Mouse (Mus musculus) MEL (cell line): ENCODE measurements at regions not wholly inside any gene's neighbourhood (a gene's known extent, or its start where the extent isn't known, plus 50 kb on each side); places are given as distances from the start of the nearest gene placed in this dataset.

Experiments
- DNase-seq: peaks from one replicate; pipeline ENCODE4 v3.0.0; 2011; ENCODE audit warnings: low read depth, low spot score
- H3K27ac ChIP-seq: 2 replicates; pipeline ENCODE4 v1.5.1; 2012; ENCODE audit warnings: low read depth, mild to moderate bottlenecking, control low read depth, low read length, moderate library complexity; ENCODE audit not compliant: control insufficient read depth
- H3K27me3 ChIP-seq, 2 experiments: fragments of 150-350 bp in 1 of 2; sonication (generic) in 1 of 2; 2 replicates each; pipeline ENCODE4 v1.6.1; 2012; ENCODE audit warnings: low read length in 2 of 2, mild to moderate bottlenecking in 2 of 2, improper control_type of control experiment in 1 of 2, moderate library complexity in 1 of 2; ENCODE audit not compliant: insufficient read depth in 2 of 2, control insufficient read depth in 1 of 2
- H3K36me3 ChIP-seq, 2 experiments: 2 replicates each; pipeline ENCODE4 v1.6.1; 2012 to 2014; ENCODE audit warnings: low read length in 2 of 2, improper control_type of control experiment in 1 of 2, inconsistent platforms in 1 of 2, mild to moderate bottlenecking in 1 of 2; ENCODE audit not compliant: insufficient read depth in 2 of 2, control insufficient read depth in 1 of 2
- H3K4me1 ChIP-seq, 2 experiments: fragments of 150-350 bp in 1 of 2; sonication (generic) in 1 of 2; 2 replicates each; pipeline ENCODE4 v1.6.1; 2012; ENCODE audit warnings: low read length in 2 of 2, improper control_type of control experiment in 1 of 2, mild to moderate bottlenecking in 1 of 2; ENCODE audit not compliant: insufficient read depth in 2 of 2, control insufficient read depth in 1 of 2
- H3K4me3 ChIP-seq, 2 experiments: fragments of 150-350 bp in 1 of 2; sonication (generic) in 1 of 2; 2 replicates each; pipeline ENCODE4 v1.5.1; 2012; ENCODE audit warnings: low read depth in 2 of 2, low read length in 2 of 2, mild to moderate bottlenecking in 2 of 2, moderate library complexity in 2 of 2, control low read depth in 1 of 2, improper control_type of control experiment in 1 of 2; ENCODE audit not compliant: control insufficient read depth in 1 of 2, insufficient read depth in 1 of 2
- H3K79me2 ChIP-seq: 2 replicates; pipeline ENCODE4 v1.6.1; 2012; ENCODE audit warnings: mild to moderate bottlenecking, low read length, moderate library complexity; ENCODE audit not compliant: control insufficient read depth, poor library complexity, insufficient read depth
- H3K9ac ChIP-seq: 2 replicates; pipeline ENCODE4 v1.6.1; 2012; ENCODE audit warnings: low read depth, mild to moderate bottlenecking, control low read depth, low read length, moderate library complexity; ENCODE audit not compliant: control insufficient read depth, poor library complexity, severe bottlenecking
- H3K9me3 ChIP-seq: fragments of 150-350 bp; sonication (generic); replicated peaks from 2 replicates; pipeline ENCODE4 v1.6.1; 2012; ENCODE audit warnings: mild to moderate bottlenecking, low read length, improper control_type of control experiment, moderate library complexity; ENCODE audit not compliant: insufficient read depth
- ETS1 ChIP-seq: IDR thresholded peaks from 2 replicates; pipeline ENCODE4 v1.6.1; 2012; ENCODE audit warnings: low read depth, mild to moderate bottlenecking, inconsistent platforms, low read length, improper control_type of control experiment, moderate library complexity
- GATA1 ChIP-seq: IDR thresholded peaks from 2 replicates; pipeline ENCODE4 v1.6.1; 2011; ENCODE audit warnings: low read depth, low read length, improper control_type of control experiment
- KAT2A ChIP-seq: conservative IDR thresholded peaks from 2 replicates; pipeline ENCODE4 v1.6.1; 2012; ENCODE audit warnings: low read depth, low read length, improper control_type of control experiment, inconsistent platforms
- MYB ChIP-seq: IDR thresholded peaks from 2 replicates; pipeline ENCODE4 v1.6.1; 2011; ENCODE audit warnings: mild to moderate bottlenecking, low read depth, low read length, improper control_type of control experiment
- NRF1 ChIP-seq: IDR thresholded peaks from 2 replicates; pipeline ENCODE4 v1.6.1; 2014; ENCODE audit warnings: low read depth, mild to moderate bottlenecking, inconsistent platforms, low read length, improper control_type of control experiment, moderate library complexity; ENCODE audit not compliant: poor library complexity, insufficient read depth, severe bottlenecking
- TAL1 ChIP-seq: IDR thresholded peaks from 2 replicates; pipeline ENCODE4 v1.6.1; 2012; ENCODE audit warnings: mild to moderate bottlenecking, inconsistent platforms, low read length, moderate library complexity, mixed read lengths
- TBP ChIP-seq: IDR thresholded peaks from 2 replicates; pipeline ENCODE4 v1.8.0; 2011; ENCODE audit warnings: low read depth, low read length, improper control_type of control experiment
- ZC3H11A ChIP-seq: IDR thresholded peaks from 2 replicates; pipeline ENCODE4 v1.6.1; 2012; ENCODE audit warnings: low read depth, mild to moderate bottlenecking, inconsistent platforms, low read length, improper control_type of control experiment

DNA sequence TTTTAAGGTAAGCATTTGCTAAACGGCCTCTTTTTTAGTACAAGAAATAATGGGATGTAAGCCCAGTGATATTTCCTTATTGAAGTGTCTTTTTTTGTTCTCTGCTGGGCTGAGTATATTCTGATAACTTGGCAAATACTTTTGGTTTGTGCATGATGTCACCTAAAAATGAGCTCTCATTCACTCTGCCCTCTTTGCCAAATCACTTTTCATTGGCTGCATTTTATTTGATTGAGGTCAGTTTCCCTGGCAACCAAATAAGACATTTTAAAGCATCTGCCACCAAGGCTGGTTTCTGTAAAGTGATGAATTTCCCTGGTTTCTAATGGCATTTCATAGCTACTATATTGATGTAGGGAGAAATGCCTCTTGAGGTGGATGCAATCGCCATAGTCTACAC, 50.4 kb upstream of the Tmc1 start:
- no peaks in the 10 kb centered on the region for H3K79me2 ChIP-seq
- no peak overlapping the region for H3K9ac ChIP-seq
- H3K4me3 ChIP-seq: no peak overlapping the region
- no peaks in the 10 kb centered on the region for H3K36me3 ChIP-seq
- DNase-seq: no peak
- peaks cover 0 to 8% of the 10 kb centered on the region in 2 experiments; a peak in 3 of 4 replicates for H3K27me3 ChIP-seq
- no peak overlapping the region for H3K27ac ChIP-seq
- no peak for TF ChIP-seq NRF1
- no peak for TF ChIP-seq TBP
- TF ChIP-seq MYB: no peak
- TF ChIP-seq GATA1: no peak
- no peak for TF ChIP-seq ZC3H11A
- TF ChIP-seq ETS1: no peak
- no peak for TF ChIP-seq KAT2A
- no peak for TF ChIP-seq TAL1
- H3K4me1 ChIP-seq: no peaks in the 10 kb centered on the region
- H3K9me3 ChIP-seq: no peaks in the 10 kb centered on the region
